Mouse (Mus musculus) thymus, adult 2 months (tissue): ENCODE measurements at regions not wholly inside any gene's neighbourhood (a gene's known extent, or its start where the extent isn't known, plus 50 kb on each side); places are given as distances from the start of the nearest gene placed in this dataset.
"Not testable (repeated sequence)": the region's sequence is repeated elsewhere in the genome, so short reads cannot be mapped to it uniquely, and the experiment has no call there.

Source experiments
- DNase-seq: peaks from one replicate; pipeline ENCODE4 v3.0.0; 2021
- H3K27ac ChIP-seq: fragments of 200-500 bp; 2 replicates; pipeline ENCODE4 v1.5.1; 2012; ENCODE audit warnings: low read length, control low read depth; ENCODE audit not compliant: control insufficient read depth, insufficient read depth
- H3K27me3 ChIP-seq: fragments of 200-500 bp; 2 replicates; pipeline ENCODE4 v1.6.1; 2012; ENCODE audit warnings: mild to moderate bottlenecking, low read length, moderate library complexity, mixed read lengths; ENCODE audit not compliant: control insufficient read depth, insufficient read depth
- H3K36me3 ChIP-seq: fragments of 200-500 bp; 2 replicates; pipeline ENCODE4 v1.6.1; 2012; ENCODE audit warnings: mild to moderate bottlenecking, low read length, moderate library complexity; ENCODE audit not compliant: control insufficient read depth, insufficient read depth
- H3K4me1 ChIP-seq: fragments of 200-500 bp; replicated peaks from 2 replicates; pipeline ENCODE4 v1.6.1; 2012; ENCODE audit warnings: low read length; ENCODE audit not compliant: control insufficient read depth, insufficient read depth
- H3K4me3 ChIP-seq: fragments of 200-500 bp; 2 replicates; pipeline ENCODE4 v1.5.1; 2012; ENCODE audit warnings: mild to moderate bottlenecking, low read length, control low read depth, moderate library complexity; ENCODE audit not compliant: control insufficient read depth, insufficient read depth
- CTCF ChIP-seq: fragments of 200-500 bp; IDR thresholded peaks from 2 replicates; pipeline ENCODE4 v1.5.1; 2012; ENCODE audit warnings: mild to moderate bottlenecking, control low read depth, low read length, moderate library complexity, borderline replicate concordance; ENCODE audit not compliant: control insufficient read depth, poor library complexity, insufficient read depth; ENCODE audit errors: extremely low read depth
- POLR2A ChIP-seq: fragments of 200-500 bp; IDR thresholded peaks from 2 replicates; pipeline ENCODE4 v1.6.1; 2012; ENCODE audit warnings: mild to moderate bottlenecking, low read length, control low read depth, moderate library complexity; ENCODE audit not compliant: control insufficient read depth, poor library complexity, insufficient read depth; ENCODE audit errors: extremely low read depth
- WGBS: fragments of 180-500 bp; shearing (Covaris S2); methylation state at CpG from one replicate; pipeline ENCODE4 v1.1.7; 2018; 5-methylcytosine and 5-hydroxymethylcytosine counted together

DNA sequence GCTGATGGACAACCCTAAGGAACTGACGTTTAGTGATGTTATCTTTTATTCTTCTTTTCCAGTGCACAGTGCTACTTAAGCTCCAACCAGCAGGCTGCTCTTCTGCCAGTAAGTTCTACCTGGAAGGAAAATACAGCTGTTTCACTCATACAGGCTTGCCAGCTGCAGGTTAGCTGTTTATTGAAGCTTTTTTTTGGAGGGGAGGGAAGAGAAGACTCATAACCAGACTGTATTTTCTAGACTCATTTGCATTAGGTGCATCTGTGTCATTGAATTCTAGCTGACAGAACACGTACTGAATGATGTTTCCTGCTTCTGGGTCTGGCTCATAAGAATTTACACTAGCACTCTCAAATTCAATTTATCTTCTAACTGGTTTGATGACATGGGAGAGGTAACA lies 513.3 kb upstream of the Igfbp7 start:
- TF ChIP-seq POLR2A (no peak), CTCF (no peak)
- Histone ChIP-seq H3K4me1 (no peaks in the 10 kb centered on the region), H3K27me3 (no peaks in the 10 kb centered on the region), H3K4me3 (no peak overlapping the region), H3K27ac (no peak overlapping the region), H3K36me3 (no peaks in the 10 kb centered on the region)
- 73% methylated on average over 2 of the region's 2 CpGs for WGBS
- DNase-seq, result no peak

DNA sequence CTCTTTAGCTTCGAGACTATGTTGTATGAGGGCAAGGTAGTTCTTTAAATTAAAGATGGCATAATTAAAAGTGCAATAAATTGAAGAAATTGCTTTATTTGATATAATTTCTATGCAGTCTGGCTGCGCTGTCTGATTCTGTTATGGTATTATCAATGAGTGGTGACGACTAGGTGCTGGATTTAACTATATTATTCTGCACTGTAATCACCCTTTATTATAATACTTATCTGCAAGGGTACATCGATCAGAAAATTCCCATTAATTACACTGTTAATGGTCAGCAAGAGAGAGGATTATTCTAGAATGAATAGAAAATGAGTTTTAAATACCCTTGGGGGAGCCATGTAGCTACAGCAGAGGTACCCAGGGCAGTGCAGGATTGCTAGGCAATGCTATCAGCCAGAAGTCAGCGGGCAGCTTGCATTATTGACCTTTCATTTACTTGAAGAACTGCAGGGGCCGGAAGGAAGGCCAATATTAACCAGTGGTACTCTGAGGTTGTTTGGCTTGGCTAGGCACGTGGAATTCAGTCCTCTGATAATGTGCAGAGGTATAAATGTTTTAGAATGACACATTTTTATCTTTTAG lies 509.3 kb upstream of the Igfbp7 start:
- WGBS, result 76% methylated on average over 7 of the region's 7 CpGs
- no peak for DNase-seq

DNA sequence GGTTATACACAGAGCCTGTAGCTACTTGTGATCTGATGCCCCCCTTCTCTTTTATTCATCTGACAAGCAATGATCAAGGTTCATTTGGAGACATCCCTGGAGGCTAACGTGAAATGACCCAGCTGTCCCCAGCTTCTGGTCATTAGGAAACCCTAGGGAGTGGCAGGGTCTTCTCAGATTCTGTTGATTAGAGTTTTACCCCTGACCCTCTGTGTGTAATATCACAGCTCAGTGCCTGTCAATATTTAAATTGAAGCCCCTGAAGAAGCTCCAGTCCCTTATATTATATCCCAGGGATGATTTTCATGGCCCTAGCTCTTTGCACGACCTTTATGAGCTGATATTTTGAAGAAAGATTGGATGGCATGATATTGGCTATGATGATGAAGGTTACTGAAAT lies 508.5 kb upstream of the Igfbp7 start:
- Histone ChIP-seq H3K4me3 (no peak overlapping the region), H3K4me1 (no peaks in the 10 kb centered on the region), H3K36me3 (no peaks in the 10 kb centered on the region), H3K27ac (no peak overlapping the region), H3K27me3 (no peaks in the 10 kb centered on the region)
- no peak for TF ChIP-seq CTCF
- TF ChIP-seq POLR2A, result no peak
- no peak for DNase-seq
- 62% methylated on average over 2 of the region's 2 CpGs for WGBS

More for the DNA sequence above, 509.3 kb upstream of the Igfbp7 start:
- H3K27ac ChIP-seq, result no peak overlapping the region
- no peaks in the 10 kb centered on the region for H3K36me3 ChIP-seq
- no peak overlapping the region for H3K4me3 ChIP-seq
- TF ChIP-seq POLR2A, result no peak
- TF ChIP-seq CTCF, result no peak
- H3K27me3 ChIP-seq, result no peaks in the 10 kb centered on the region
- no peaks in the 10 kb centered on the region for H3K4me1 ChIP-seq

DNA sequence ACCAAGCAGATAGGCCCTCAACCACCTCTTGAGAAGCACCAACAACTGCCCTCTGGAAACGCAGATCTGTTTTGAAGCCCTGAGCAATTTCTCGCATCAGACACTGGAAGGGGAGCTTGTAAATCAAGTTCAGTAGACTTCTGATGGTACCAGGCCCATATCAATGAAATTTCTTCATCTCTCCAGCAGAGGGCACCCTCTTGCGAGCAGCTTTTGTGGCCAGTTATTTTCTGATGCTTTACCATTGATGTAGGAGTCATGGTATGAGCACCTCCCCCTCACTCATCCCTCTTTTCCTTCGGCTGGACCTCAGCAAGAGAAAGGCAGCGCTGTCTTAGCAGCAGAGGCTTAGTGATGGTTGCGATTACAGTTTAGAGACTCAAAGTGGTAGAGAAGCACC lies 501.4 kb upstream of the Igfbp7 start:
- H3K4me1 ChIP-seq, result no peaks in the 10 kb centered on the region
- no peaks in the 10 kb centered on the region for H3K27me3 ChIP-seq
- DNase-seq, result no peak
- H3K4me3 ChIP-seq, result no peak overlapping the region
- H3K27ac ChIP-seq, result no peak overlapping the region
- 52% methylated on average over 6 of the region's 6 CpGs for WGBS
- H3K36me3 ChIP-seq, result no peaks in the 10 kb centered on the region
- TF ChIP-seq POLR2A (no peak), CTCF (no peak)

GRCm38 (mm10) chr5:77892024-77892423 lies 484.2 kb upstream of the Igfbp7 start:
- H3K4me3 ChIP-seq, H3K27me3 ChIP-seq, H3K27ac ChIP-seq, H3K36me3 ChIP-seq, H3K4me1 ChIP-seq, DNase-seq: not testable (repeated sequence)
- 83% methylated on average over 2 of the region's 2 CpGs for WGBS

DNA sequence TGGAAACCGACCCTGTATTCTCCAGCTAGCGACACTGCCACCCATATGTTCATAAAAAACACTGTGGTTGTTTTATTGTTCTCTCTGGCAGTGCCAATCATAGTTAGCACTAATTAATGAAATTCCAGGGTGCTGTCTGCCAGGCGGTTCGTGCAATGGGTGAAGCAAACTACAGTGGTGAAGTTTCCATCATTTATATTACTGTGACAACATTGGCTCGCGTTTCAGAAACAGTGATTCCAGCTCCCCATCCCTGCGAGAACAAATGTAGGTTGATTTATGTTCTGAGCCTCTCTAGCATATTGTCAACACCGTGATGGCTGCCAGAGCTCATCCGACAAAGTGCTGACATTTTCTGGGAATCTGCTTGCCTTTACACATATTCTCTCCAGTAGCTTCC lies 480.7 kb upstream of the Igfbp7 start:
- 93% methylated on average over 9 of the region's 9 CpGs for WGBS
- no peak for DNase-seq
- Histone ChIP-seq H3K27ac (no peak overlapping the region), H3K27me3 (no peaks in the 10 kb centered on the region), H3K4me3 (no peak overlapping the region), H3K36me3 (no peaks in the 10 kb centered on the region), H3K4me1 (no peaks in the 10 kb centered on the region)
- TF ChIP-seq POLR2A (no peak), CTCF (no peak)

- Histone ChIP-seq H3K4me1 (no peaks in the 10 kb centered on the region), H3K27ac (no peak overlapping the region), H3K4me3 (no peak overlapping the region), H3K27me3 (no peaks in the 10 kb centered on the region), H3K36me3 (no peaks in the 10 kb centered on the region)
- DNase-seq, result no peak
- no peak for TF ChIP-seq CTCF
- no peak for TF ChIP-seq POLR2A
- 93% methylated on average over 5 of the region's 5 CpGs for WGBS
Observed at GRCm38 (mm10) chr5:77871403-77871802, 463.6 kb upstream of the Igfbp7 start.
